Mouse (Mus musculus): ENCODE measurements around the gene Usp17la.

- no peak for TF ChIP-seq CTCF (IDR thresholded peaks at IDR 0.05)
- no peak for TF ChIP-seq EP300 (IDR thresholded peaks at IDR 0.05)
These were observed 39.0 kb downstream of the Usp17la start, which contains the start of gene Olfr666 for GRCm38 (mm10) chr7:104895852-104896251.

Data from lung, postnatal 0 days (tissue).